Mouse (Mus musculus): ENCODE data around the gene Mbnl1.

GRCm38 (mm10) chr3:60500571-60501527 is 28.2 kb downstream of the Mbnl1 start:
- TF ChIP-seq GATA1 (IDR thresholded peaks at IDR 0.05; ENCODE audit: borderline replicate concordance, low read length) = peak; percentile 47; the same call in 1 of the 3 replicates
- no peak for TF ChIP-seq FLI1 (IDR thresholded peaks at IDR 0.05; ENCODE audit: low read length)

Data from megakaryocyte, embryonic 14.5 days (primary cell).